Comparison of ENCODE assay signal across 1 mouse cellular context in the genomic region with DNA sequence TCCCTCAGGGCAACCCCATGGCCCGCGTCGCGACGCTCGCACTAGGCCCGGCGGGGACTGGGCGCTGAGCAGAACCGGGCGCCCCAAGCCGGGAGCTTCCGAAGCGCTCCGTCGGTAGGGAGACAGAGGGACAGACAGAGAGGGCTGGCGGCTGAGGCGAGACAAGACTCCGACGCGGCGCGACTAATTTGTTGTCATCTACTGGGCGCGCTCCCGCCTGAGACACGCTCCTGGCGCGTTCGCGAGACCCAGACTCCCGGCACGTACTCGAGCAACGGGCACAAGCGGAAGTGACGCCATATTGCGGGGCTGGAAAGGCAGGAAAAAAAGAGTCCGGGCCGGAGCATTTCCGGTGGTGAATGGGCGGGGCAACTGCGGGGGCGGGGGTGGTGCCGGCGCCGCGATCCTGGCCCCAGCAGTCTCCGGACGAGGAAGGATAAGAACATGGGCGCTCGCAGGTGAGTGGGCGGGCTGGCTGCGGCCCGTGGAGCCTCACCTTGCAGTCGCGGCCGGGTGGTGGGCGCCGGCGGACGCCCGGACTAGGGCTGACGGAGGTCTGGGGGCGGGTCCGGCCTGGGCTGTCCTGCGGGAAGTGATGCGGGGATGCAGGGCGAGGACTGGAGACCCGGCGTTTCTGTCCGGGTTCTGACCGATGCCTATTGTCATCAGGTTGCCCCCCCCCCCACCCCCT.
TF ChIP-seq lines count a peak whose summit lies in the region.

A gene (minus strand): TSS at position 211 of the 691 bp plus-strand sequence.

TF ChIP-seq in MEL, 35 proteins besides CTCF, POLR2A, EP300 and RAD21 (continued from another document):
- TF ChIP-seq ZKSCAN1 (IDR thresholded peaks at IDR 0.05; ENCODE audit: low read depth, low read length): no peak
- peak; percentile 68; the same call in 1 of the 2 replicates for TF ChIP-seq ELF1 (IDR thresholded peaks at IDR 0.05; ENCODE audit: low read depth, low read length)
- no peak for TF ChIP-seq ZMIZ1 (IDR thresholded peaks at IDR 0.05; ENCODE audit: low read depth, low read length)
- no peak for TF ChIP-seq NRF1 (IDR thresholded peaks at IDR 0.05; ENCODE audit: insufficient read depth, low read depth, low read length, poor library complexity, severe bottlenecking)
- peak; percentile 66; the same call in 1 of the 2 replicates for TF ChIP-seq KAT2A (conservative IDR thresholded peaks at IDR 0.05; ENCODE audit: low read depth, low read length)
- peak; percentile 89 for TF ChIP-seq SIN3A (IDR thresholded peaks at IDR 0.05; ENCODE audit: low read length)
